Mouse (Mus musculus) hindbrain, embryonic 16.5 days (tissue): ENCODE results near the gene Akap2. TPM values are rescaled to one million over a fixed set of nuclear protein-coding genes. Genes with fewer than 3 reads are reported as not detected.
A peak's percentile ranks its signal among the peaks of the same experiment; 100 is the strongest.

Experiments
- ATAC-seq: fragments of 200-750 bp; cut with Nextera tagmentation; 2 replicates; pipeline ENCODE4 v1.8.0; 2017; ENCODE audit warnings: moderate TSS enrichment, moderate library complexity
- H3K27ac ChIP-seq: fragments of 300-500 bp; sonication (generic); 2 replicates; pipeline ENCODE4 v1.5.1; 2014; ENCODE audit warnings: low read depth, mild to moderate bottlenecking, control low read depth, low read length, moderate library complexity
- H3K27me3 ChIP-seq: fragments of 300-500 bp; sonication (generic); replicated peaks from 2 replicates; pipeline ENCODE4 v1.6.1; 2014; ENCODE audit warnings: low read length; ENCODE audit not compliant: control insufficient read depth, insufficient read depth
- H3K36me3 ChIP-seq: fragments of 300-500 bp; sonication (generic); 2 replicates; pipeline ENCODE4 v1.6.1; 2014; ENCODE audit warnings: mild to moderate bottlenecking, low read length, moderate library complexity, mixed read lengths; ENCODE audit not compliant: control insufficient read depth, insufficient read depth
- H3K4me1 ChIP-seq: fragments of 300-500 bp; sonication (generic); 2 replicates; pipeline ENCODE4 v1.6.1; 2014; ENCODE audit warnings: low read depth, low read length; ENCODE audit not compliant: control insufficient read depth, insufficient read depth
- H3K4me2 ChIP-seq: fragments of 300-500 bp; sonication (generic); 2 replicates; pipeline ENCODE4 v1.6.1; 2014; ENCODE audit warnings: mild to moderate bottlenecking, low read length, control low read depth, moderate library complexity
- H3K4me3 ChIP-seq: fragments of 300-500 bp; sonication (generic); 2 replicates; pipeline ENCODE4 v1.5.1; 2014; ENCODE audit warnings: mild to moderate bottlenecking, low read length, control low read depth, moderate library complexity
- H3K9ac ChIP-seq: fragments of 300-500 bp; sonication (generic); 2 replicates; pipeline ENCODE4 v1.6.1; 2014; ENCODE audit warnings: low read depth, mild to moderate bottlenecking, control low read depth, low read length, moderate library complexity
- H3K9me3 ChIP-seq: fragments of 300-500 bp; sonication (generic); 2 replicates; pipeline ENCODE4 v1.6.1; 2014; ENCODE audit warnings: mild to moderate bottlenecking, low read length, moderate library complexity; ENCODE audit not compliant: control insufficient read depth
- WGBS: fragments of 180-500 bp; shearing (Covaris S2); extraction: QIAGEN DNeasy Blood & Tissue Kit; methylation state at CpG from one replicate; pipeline ENCODE4 v1.1.7; 2014; 5-methylcytosine and 5-hydroxymethylcytosine counted together
- polyA plus RNA-seq: library from polyadenylated mRNA; unstranded; fragments of >200 nt; fragmentation: Nextera tagmentation; extraction: Ambion mirVana; gene quantifications from 2 replicates; pipeline ENCODE4 v1.2.1, GENCODE M21; 2015

Akap2 gene
- polyA plus RNA-seq, 1 experiment from 2014 or later = 11.4 TPM

DNA sequence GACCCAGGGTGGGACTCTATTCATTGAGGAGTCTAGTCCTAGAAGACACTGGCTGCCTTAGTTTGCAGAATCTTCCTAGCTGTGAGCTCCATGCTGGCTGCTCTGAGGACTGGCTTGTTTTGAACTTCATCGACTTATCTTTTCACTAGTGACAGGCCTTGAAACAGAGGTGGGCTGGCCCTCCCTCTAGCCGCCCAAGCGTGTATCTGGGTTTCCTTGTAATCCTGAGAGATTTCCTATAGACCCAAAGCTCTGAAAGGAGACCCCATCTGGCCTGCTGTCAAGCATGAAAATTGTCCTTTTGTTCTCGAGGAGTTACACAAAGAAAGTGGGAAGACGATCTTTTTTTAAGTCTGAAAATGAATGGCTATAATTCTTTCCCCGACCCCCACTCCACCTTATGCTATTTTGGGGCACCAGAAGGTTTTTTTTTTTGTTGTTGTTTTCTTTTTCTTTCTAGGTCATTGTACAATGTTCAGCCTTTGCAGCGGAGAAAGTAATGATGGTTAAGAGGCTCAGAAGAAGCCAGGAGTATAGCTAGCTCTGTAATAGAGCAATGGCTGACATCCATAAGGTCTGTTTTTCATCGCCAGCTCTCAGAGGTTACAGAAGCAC is 107.3 kb downstream of the Akap2 start:
- ATAC-seq = no peak
- WGBS = 13% methylated on average over 8 of the region's 8 CpGs
- no peak overlapping the region for H3K27ac ChIP-seq

DNA sequence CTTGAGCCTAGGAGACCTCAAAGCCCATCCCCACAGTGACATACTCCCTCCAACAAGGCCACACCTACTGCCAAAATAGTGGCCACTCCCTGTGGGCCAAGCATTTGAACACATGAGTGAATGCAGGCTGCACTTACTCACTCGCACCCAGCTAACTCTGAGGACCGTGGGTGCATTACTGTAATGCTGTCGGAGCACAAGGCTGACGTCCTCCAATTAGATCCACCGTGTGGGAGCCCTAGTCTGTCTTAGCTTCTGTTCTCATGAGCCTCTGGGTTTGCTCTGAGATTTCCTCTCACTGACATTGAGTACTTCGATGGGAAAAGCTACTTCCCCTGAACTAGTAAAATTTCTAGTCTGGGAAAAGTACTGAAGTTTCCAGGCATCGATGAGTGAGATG is 108.8 kb downstream of the Akap2 start:
- Histone ChIP-seq H3K4me2 (no peak overlapping the region), H3K4me3 (no peak overlapping the region), H3K9me3 (no peaks in the 10 kb centered on the region), H3K27me3 (no peaks in the 10 kb centered on the region), H3K4me1 (peaks cover 20% of the 10 kb centered on the region), H3K36me3 (no peaks in the 10 kb centered on the region), H3K27ac (no peak overlapping the region), H3K9ac (no peak overlapping the region)
- ATAC-seq = no peak
- 90% methylated on average over 7 of the region's 7 CpGs for WGBS

More for the DNA sequence above, 107.3 kb downstream of the Akap2 start:
- Histone ChIP-seq H3K27me3 (no peaks in the 10 kb centered on the region), H3K4me2 (no peak overlapping the region), H3K36me3 (no peaks in the 10 kb centered on the region), H3K4me1 (peaks cover 18% of the 10 kb centered on the region), H3K4me3 (no peak overlapping the region), H3K9me3 (no peaks in the 10 kb centered on the region), H3K9ac (no peak overlapping the region)

DNA sequence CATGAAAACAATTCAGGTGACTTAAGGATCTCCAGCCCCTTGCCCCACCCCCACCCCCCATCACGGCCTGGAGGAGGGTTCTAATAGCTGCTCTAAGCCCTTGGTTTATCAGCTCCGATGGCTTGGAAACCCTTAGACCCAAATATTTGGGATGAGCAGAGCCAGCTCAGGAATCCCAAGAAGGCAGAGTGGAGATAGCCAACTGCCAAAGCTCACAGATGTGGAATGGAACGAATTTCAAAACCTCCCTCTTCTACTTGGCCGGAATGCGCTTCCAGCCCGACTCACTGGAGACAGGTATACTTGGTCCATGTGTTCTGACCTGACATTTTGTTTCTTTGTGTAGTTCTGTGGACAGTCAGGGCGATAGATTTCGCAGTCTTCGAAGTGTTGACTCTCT is 111.7 kb downstream of the Akap2 start:
- no peaks in the 10 kb centered on the region for H3K36me3 ChIP-seq
- H3K27ac ChIP-seq = no peak overlapping the region
- H3K9ac ChIP-seq = no peak overlapping the region
- no peaks in the 10 kb centered on the region for H3K27me3 ChIP-seq
- WGBS = 79% methylated on average over 9 of the region's 9 CpGs
- no peak overlapping the region for H3K4me3 ChIP-seq
- no peak for ATAC-seq
- H3K4me2 ChIP-seq = no peak overlapping the region
- no peaks in the 10 kb centered on the region for H3K9me3 ChIP-seq
- H3K4me1 ChIP-seq = peaks cover 7% of the 10 kb centered on the region

DNA sequence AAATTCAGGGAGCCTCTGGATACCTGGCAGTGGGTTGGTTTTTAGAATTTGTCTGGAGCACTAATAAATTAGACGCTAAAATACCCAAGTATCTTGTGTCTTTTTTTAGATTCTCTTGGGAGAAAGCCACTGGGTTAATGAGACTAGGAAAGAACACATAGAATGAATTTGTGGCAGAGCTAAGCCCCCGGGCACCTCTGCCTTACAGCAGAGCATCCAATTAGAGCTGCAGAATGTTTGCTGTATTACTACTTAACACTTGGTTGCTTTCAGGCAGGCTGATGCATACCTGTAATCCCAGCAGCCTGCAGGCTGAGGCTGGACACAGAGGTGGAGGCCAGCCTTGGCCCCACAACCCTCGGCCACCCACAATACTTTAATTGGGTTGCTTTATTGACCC is 112.3 kb downstream of the Akap2 start:
- WGBS = 61% methylated on average over 3 of the region's 3 CpGs
- Histone ChIP-seq H3K36me3 (no peaks in the 10 kb centered on the region), H3K4me2 (no peak overlapping the region), H3K27me3 (no peaks in the 10 kb centered on the region), H3K27ac (0 out of 2 replicates have a peak overlapping the region, but pooled peaks have one; percentile 25), H3K9ac (no peak overlapping the region), H3K4me3 (no peak overlapping the region), H3K4me1 (peaks cover 2% of the 10 kb centered on the region), H3K9me3 (no peaks in the 10 kb centered on the region)
- ATAC-seq = peak; percentile 31; the same call in 1 of the 2 replicates

DNA sequence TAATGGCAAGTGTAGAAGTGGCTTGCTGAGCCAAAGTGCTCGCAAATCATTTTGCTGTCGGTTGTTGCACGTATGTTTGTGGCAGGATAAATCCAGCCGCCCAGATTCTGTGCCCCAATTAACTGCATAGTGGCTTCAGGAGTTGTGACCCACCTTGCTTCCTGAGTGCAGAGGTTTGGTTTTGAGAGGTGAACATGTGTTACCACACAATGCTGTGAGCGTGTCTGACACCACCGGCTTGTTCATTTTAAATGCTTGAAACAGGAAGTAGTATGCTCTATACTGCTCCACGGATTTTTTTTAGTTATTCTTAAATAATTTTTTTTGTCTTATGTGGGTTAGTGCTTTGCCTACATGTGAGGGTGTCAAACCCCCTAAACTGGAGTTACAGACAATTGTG is 114.9 kb downstream of the Akap2 start:
- ATAC-seq = no peak
- Histone ChIP-seq H3K36me3 (no peaks in the 10 kb centered on the region), H3K4me3 (no peak overlapping the region), H3K4me1 (peaks cover 2% of the 10 kb centered on the region), H3K4me2 (no peak overlapping the region), H3K27me3 (no peaks in the 10 kb centered on the region), H3K9me3 (no peaks in the 10 kb centered on the region), H3K27ac (no peak overlapping the region), H3K9ac (no peak overlapping the region)
- WGBS = 55% methylated on average over 7 of the region's 7 CpGs

DNA sequence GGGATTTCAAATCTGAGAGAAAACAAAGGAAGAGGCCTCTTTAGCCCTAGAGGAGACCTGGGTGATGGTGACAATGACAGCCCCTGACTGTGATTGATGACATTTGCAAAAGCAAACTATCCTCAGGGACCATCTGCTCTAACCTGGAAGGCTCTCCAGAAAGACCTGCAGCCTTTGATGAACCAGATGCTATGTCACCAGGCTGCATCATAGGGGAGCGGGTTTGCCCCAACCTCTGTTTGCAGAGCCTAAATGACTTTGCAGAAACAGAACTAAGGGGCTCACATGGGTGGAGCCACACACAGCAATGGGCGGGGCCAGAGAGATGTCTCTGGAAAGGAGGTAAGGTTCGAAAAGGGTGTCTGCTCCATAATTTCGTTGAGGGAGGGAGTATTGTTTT is 115.6 kb downstream of the Akap2 start:
- H3K9ac ChIP-seq = no peak overlapping the region
- 0 out of 2 replicates have a peak, but pooled peaks have one; percentile 28 for ATAC-seq
- H3K4me2 ChIP-seq = no peak overlapping the region
- H3K36me3 ChIP-seq = no peaks in the 10 kb centered on the region
- no peak overlapping the region for H3K4me3 ChIP-seq
- no peaks in the 10 kb centered on the region for H3K9me3 ChIP-seq
- no peaks in the 10 kb centered on the region for H3K27me3 ChIP-seq
- H3K4me1 ChIP-seq = peaks cover 2% of the 10 kb centered on the region
- WGBS = 61% methylated on average over 4 of the region's 4 CpGs
- no peak overlapping the region for H3K27ac ChIP-seq

DNA sequence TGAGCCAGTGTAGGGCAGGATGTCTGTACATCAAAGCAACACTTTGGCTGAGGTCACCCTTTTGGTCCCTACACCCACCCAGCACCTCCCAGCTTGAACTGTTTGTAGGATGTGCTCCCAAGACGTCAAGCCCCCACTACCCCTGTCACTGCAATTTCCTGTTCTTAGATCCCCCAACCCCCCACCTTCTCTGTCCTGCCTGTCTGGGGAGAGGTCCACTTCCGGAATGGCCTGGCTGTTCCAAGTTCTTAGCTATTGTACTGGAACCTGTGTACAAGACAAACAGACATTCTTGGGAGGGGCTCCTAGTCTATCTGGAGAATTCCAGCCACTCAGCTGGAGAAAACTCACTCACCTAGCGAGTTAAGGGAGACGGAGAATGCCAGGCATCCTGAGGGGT is 116.7 kb downstream of the Akap2 start:
- Histone ChIP-seq H3K4me3 (no peak overlapping the region), H3K9ac (no peak overlapping the region), H3K27me3 (no peaks in the 10 kb centered on the region), H3K4me2 (no peak overlapping the region), H3K36me3 (no peaks in the 10 kb centered on the region), H3K9me3 (no peaks in the 10 kb centered on the region), H3K27ac (no peak overlapping the region), H3K4me1 (peaks cover 2% of the 10 kb centered on the region)
- no peak for ATAC-seq
- 81% methylated on average over 4 of the region's 4 CpGs for WGBS

DNA sequence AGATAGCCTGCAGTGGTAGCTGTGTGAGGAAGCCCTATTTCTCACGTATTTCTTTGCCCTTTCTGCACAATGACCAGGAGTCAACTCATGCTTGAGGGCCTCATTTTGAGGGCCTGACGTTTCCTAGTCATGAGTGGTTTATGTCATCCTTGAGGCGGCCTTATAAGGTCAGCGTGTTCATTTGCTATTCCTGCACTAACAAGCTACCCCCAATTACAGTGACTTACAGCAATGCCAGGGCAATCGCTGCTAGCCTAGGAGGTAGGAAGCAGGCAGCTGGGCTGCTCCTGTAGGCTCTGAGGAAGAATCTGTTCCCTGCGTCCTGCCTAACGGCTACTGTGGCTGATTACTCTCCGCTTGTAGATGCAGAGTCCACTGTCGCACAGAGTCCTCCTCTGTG is 119.6 kb downstream of the Akap2 start:
- no peak for ATAC-seq
- 71% methylated on average over 9 of the region's 9 CpGs for WGBS
- Histone ChIP-seq H3K9me3 (no peaks in the 10 kb centered on the region), H3K27me3 (no peaks in the 10 kb centered on the region), H3K4me1 (no peaks in the 10 kb centered on the region; the same call in none of the 2 replicates), H3K36me3 (no peaks in the 10 kb centered on the region), H3K4me3 (no peak overlapping the region), H3K27ac (no peak overlapping the region), H3K9ac (no peak overlapping the region), H3K4me2 (no peak overlapping the region)

DNA sequence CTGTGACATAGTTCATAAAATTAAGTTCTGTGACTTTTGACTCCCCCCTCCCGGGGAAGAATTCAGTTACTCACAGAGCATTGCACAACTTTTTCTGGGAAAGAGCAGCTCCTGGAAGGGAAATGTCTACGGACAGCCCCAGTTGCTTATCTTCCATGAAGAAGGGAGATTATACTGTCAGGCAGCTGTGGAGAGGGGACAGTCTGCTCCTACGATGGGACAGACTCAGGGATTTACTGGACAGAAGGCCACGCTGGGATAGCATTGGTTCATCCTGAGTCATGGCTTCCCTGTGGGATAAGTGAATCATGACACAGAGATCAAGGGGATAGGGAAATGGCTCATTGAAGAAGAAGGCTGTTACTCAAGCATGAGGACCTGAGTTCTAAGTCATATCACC is 121.9 kb downstream of the Akap2 start:
- Histone ChIP-seq H3K36me3 (no peaks in the 10 kb centered on the region), H3K9ac (no peak overlapping the region), H3K27me3 (no peaks in the 10 kb centered on the region), H3K9me3 (no peaks in the 10 kb centered on the region), H3K27ac (no peak overlapping the region), H3K4me1 (no peaks in the 10 kb centered on the region), H3K4me2 (no peak overlapping the region), H3K4me3 (no peak overlapping the region)
- ATAC-seq = no peak
- WGBS = 78% methylated on average over 4 of the region's 4 CpGs
